Mouse (Mus musculus) ZHBTc4 (cell line): ENCODE measurements around the gene Lck.

Experiments
- DNase-seq: peaks from one replicate; pipeline ENCODE4 v3.0.0-alpha.2; 2011; ENCODE audit warnings: low read depth, low spot score

Gene Lck

GRCm38 (mm10) chr4:129508834-129509600 lies 64.4 kb downstream of the Lck start:
- DNase-seq = no peak

- no peak for DNase-seq
These were observed 65.3 kb downstream of the Lck start for GRCm38 (mm10) chr4:129508237-129508515.

- DNase-seq = no peak
These were observed 65.8 kb downstream of the Lck start for GRCm38 (mm10) chr4:129507434-129508236.

GRCm38 (mm10) chr4:129505511-129505910 lies 67.9 kb downstream of the Lck start:
- no peak for DNase-seq

- DNase-seq = peak; percentile 96
These were observed 70.5 kb downstream of the Lck start for GRCm38 (mm10) chr4:129502901-129503444.

- no peak for DNase-seq
These were observed 71.0 kb downstream of the Lck start for GRCm38 (mm10) chr4:129502327-129502888.

- peak; percentile 98 for DNase-seq
These were observed 72.6 kb downstream of the Lck start for GRCm38 (mm10) chr4:129500607-129501566.

- no peak for DNase-seq
These were observed 73.4 kb downstream of the Lck start for GRCm38 (mm10) chr4:129500017-129500416.

GRCm38 (mm10) chr4:129498941-129499340 lies 74.5 kb downstream of the Lck start:
- peak; percentile 47 for DNase-seq
